Mouse (Mus musculus): ENCODE measurements at regions not wholly inside any gene's neighbourhood (a gene's known extent, or its start where the extent isn't known, plus 50 kb on each side); places are given as distances from the start of the nearest gene placed in this dataset.

DNA sequence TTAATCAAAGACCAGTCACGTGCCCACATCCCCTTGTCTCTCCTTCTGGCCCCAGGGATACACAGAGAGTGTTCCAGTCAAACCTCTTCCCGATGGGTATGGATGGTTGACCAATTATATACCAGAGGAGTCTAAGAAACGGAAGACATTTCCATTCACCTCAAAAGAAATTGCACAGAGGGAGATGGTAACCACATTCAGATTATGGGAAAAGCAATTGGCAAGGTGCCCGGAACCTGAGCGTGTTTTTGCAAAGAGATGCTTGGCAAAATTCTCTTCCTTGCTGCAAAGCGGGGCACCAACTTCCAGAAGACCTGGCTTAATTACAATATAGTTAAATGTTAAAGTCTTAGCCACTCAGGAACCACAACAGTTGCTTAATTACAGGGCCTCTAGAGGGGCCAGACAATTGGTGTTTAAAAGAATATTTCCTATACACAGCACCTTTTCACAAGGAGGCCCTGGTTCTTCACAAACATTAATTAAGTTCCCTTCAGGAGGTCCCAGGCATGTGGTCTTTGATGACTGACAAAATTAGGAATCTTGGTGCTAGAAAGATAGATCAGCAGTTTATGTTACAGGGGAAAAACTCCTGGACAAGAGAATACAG, 59.1 kb upstream of the Hs6st1 start:
- ATAC-seq (replicated peaks in 1 of 2; ENCODE audit: insufficient read depth in 1 of 2, low FRiP score in 2 of 2, low TSS enrichment in 1 of 2, low read depth in 1 of 2, poor library complexity in 2 of 2, severe bottlenecking in 2 of 2): no peak

DNA sequence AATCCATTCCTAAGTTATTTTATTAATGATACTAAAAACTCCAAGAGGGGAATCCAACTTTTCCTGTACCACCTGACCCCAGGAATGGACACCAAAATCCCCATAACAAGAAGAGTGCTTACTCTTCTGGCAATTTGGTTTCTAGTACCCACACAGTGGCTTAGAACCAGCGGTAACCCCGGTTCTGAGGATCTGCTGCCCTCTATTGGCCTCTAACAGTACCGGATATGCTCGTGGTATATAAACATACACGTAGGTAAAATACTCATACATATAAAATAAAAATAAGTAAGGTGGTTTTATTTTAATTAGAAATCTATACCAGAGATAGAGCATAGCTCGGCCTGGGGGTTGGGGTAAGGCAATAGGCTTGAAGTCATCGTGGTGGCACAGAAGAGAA, 58.0 kb upstream of the Hs6st1 start:
- ATAC-seq (replicated peaks in 1 of 2; ENCODE audit: insufficient read depth in 1 of 2, low FRiP score in 2 of 2, low TSS enrichment in 1 of 2, low read depth in 1 of 2, poor library complexity in 2 of 2, severe bottlenecking in 2 of 2): no peak

DNA sequence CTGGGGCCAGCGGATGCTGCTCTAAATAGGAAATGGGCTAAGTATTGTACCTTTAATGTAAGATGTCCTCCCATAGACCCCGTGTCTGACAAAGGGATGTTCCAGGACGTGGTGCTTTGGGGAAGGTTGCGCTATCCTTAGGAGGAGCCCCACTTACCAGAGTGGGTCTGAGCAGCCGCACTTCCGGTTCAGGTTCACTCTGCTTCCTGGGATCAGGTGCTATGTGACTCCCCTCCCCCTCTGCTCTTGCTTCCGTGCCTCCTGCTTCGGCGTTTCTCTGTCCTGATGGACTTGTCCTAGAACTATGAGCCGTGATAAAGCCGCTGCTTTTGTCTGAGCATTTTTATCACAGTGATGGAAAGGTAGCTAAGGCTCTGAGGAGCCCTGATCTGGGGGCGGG, 57.4 kb upstream of the Hs6st1 start:
- ATAC-seq (replicated peaks in 1 of 2; ENCODE audit: insufficient read depth in 1 of 2, low FRiP score in 2 of 2, low TSS enrichment in 1 of 2, low read depth in 1 of 2, poor library complexity in 2 of 2, severe bottlenecking in 2 of 2): no peak

DNA sequence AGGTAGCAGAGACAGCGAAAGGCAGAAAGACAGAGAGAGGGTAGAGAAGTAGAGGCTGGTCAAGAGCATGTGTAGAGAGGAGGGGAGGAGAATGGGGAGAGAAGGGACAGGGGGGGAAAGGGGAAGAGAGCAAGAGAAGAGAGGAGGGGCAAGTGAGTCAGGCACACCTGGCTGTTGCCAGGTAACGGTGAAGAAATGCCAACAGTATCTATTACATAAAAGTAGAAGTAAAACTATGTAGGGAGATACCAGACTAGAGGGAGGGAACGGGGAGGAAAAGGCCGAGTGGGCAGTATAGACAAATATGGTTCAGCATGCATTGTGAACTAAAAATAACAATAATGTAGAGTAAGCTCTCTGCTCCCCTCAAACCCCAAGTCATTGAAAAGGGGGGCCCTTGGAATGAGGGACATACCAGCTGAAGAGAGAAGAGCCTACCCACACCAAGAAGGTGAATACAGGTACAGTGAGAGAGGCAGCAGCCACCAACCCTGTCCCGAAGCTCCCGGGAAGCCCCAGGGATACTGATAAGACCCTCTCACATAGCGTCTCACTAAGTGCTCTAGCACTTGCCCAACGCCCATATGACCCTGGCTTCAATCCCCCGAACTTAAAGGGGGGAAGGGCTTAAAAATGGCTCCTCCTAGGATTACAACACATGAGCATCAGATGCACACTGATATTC, 56.0 kb upstream of the Hs6st1 start:
- no peak for ATAC-seq (replicated peaks in 1 of 2; ENCODE audit: insufficient read depth in 1 of 2, low FRiP score in 2 of 2, low TSS enrichment in 1 of 2, low read depth in 1 of 2, poor library complexity in 2 of 2, severe bottlenecking in 2 of 2)

DNA sequence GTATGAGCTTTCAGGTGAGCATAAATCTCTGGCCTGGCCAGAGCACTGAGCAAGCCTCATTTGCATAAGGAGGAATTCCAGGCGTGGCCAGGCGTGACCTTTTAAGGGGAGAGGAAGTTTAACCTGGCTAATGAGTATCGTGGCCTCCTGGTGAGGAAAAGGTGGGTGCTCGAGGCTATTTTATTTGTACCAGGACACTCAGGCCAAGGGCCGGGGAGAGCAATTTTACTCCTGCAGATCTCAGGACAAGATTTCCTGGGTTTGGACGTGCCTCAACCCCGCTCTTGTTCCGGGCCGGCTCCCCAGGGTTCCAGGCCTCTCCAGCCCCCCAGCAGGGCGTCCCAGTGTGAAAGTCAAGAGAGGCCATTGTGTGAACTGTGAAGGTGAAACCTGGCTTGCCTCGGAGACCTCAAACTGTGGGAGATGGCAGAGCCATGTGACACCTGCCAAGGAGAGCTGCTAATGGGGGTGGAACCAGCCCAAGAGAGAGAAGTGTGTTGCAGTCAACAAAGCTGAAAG, 54.3 kb upstream of the Hs6st1 start:
- ATAC-seq (replicated peaks in 1 of 2; ENCODE audit: insufficient read depth in 1 of 2, low FRiP score in 2 of 2, low TSS enrichment in 1 of 2, low read depth in 1 of 2, poor library complexity in 2 of 2, severe bottlenecking in 2 of 2): no peak

DNA sequence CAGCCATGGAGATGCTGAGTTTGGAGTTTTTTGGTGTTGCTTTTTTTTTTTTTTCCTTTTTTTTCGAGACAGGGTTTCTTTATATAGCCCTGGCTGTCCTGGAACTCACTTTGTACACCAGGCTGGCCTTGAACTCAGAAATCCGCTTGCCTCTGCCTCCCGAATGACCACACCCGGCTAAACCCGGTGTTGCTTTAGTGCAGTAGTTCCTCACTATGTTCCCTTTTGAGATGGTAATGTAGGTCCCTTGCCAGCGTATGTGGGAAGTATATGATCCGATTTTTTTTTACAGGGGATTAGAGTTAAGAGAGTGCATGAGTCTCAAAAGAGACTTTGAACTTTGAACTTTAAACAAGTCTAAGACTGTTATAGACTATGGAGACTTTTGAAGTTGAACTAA, 53.8 kb upstream of the Hs6st1 start:
- no peak for ATAC-seq (replicated peaks in 1 of 2; ENCODE audit: insufficient read depth in 1 of 2, low FRiP score in 2 of 2, low TSS enrichment in 1 of 2, low read depth in 1 of 2, poor library complexity in 2 of 2, severe bottlenecking in 2 of 2)

DNA sequence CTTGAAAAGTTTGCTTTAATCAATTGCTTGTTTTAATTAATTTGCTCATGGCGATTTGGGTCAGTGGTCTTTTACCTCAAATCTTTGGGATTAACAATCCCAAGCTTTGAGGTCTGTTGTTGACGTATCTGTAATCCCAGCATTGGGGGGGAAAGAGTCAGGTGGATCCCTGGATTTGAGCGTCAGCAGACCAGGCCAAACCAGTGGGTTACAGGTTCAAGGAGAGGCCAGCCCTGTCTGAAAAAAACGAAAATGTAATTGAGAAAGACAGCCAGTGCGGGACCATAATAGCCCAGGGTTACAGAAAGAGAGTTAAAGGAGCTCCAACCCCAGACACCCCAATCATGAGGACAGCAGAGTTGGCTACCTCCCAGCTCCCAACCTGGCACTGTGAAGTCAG, 53.0 kb upstream of the Hs6st1 start:
- no peak for ATAC-seq (replicated peaks in 1 of 2; ENCODE audit: insufficient read depth in 1 of 2, low FRiP score in 2 of 2, low TSS enrichment in 1 of 2, low read depth in 1 of 2, poor library complexity in 2 of 2, severe bottlenecking in 2 of 2)

DNA sequence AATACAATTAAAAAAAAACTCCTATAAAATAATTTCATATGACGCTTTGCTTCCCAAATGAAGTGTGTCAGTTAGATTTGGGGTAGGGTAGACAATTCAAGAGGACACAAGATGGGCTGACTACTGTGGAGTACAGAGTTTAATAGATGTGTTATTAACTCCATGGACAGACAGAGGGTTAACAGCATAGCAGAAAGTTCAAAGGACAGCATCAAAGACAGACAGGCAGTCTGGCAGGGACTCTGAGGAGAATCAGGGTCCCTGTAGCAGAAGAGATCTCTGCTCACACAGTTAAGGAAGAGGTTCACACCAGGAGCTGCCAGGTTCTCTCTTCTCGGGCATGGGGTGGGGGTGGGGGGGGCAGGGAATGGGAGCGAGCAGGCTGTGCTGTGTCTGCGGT, 51.6 kb upstream of the Hs6st1 start:
- ATAC-seq (replicated peaks in 1 of 2; ENCODE audit: insufficient read depth in 1 of 2, low FRiP score in 2 of 2, low TSS enrichment in 1 of 2, low read depth in 1 of 2, poor library complexity in 2 of 2, severe bottlenecking in 2 of 2): no peak

DNA sequence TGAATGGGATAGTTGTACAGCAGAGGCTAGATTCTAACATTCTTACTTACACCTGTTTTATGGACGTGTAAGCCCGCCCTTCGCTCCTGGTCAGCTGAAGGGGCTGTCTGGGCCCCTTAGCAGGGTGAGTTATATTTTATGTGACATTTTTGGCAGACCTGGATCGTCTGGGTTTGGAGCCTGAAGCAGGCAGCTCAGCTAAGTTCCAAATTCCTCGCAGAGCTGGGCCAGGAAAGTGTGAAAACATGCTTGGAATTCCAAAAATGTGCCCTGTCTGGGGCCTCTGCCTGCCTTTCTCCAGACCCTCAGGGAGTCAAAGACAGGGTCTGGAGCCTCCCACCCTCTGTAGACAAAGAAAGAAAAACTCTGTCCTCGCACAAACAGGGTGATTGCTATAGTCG, 51.1 kb upstream of the Hs6st1 start:
- no peak for ATAC-seq (replicated peaks in 1 of 2; ENCODE audit: insufficient read depth in 1 of 2, low FRiP score in 2 of 2, low TSS enrichment in 1 of 2, low read depth in 1 of 2, poor library complexity in 2 of 2, severe bottlenecking in 2 of 2)

DNA sequence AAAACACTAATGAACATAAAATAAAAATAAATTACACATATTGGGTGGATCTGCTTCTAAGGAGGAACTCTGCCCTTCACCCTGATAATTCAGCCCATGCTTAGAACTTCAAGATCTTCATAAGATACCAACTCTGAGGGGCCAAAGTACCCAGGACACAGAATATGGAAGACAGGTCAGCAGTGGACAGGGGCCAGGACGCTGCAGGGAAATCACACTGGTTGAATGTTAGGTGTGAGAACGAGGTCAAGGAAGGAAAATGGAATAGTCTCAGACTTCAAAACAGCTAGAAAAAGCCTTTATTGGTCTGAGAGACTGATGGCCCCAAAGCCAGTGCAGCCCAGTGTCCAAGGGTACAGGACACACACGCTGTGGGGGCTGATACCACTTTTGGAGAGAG, 50.5 kb upstream of the Hs6st1 start:
- no peak for ATAC-seq (replicated peaks in 1 of 2; ENCODE audit: insufficient read depth in 1 of 2, low FRiP score in 2 of 2, low TSS enrichment in 1 of 2, low read depth in 1 of 2, poor library complexity in 2 of 2, severe bottlenecking in 2 of 2)
